Mouse (Mus musculus): Measurements from ENCODE around the gene Ccdc137. TPM values are rescaled to one million over a fixed set of nuclear protein-coding genes. Genes with fewer than 3 reads are reported as not detected.

The Ccdc137 gene
- polyA plus RNA-seq, 1 experiment from 2014 or later: 26.4 TPM

GRCm38 (mm10) chr11:120491317-120492023 is 33.6 kb downstream of the Ccdc137 start, which contains the start of gene Slc25a10:
Gene Slc25a10 (plus strand): TSS chr11:120491840.
- ATAC-seq (ENCODE audit: insufficient read depth, low FRiP score, low TSS enrichment) (peak; percentile 78), DNase-seq (ENCODE audit: low spot score) (peak; percentile 92)
- Histone ChIP-seq H3K4me3 (ENCODE audit: low read depth, low read length) (peak within 1 kb of the TSS; percentile 88), H3K4me2 (ENCODE audit: low read depth) (peak within 1 kb of the TSS; percentile 97), H3K27ac (ENCODE audit: low read depth, low read length) (peak within 1 kb of the TSS; percentile 67), H3K9me3 (ENCODE audit: control insufficient read depth, low read length) (no peaks in the 10 kb centered on the region), H3K36me3 (ENCODE audit: control insufficient read depth, insufficient read depth, low read length) (peaks cover 17% of the 10 kb centered on the region), H3K9ac (ENCODE audit: low read length) (peak within 1 kb of the TSS; percentile 81), H3K27me3 (ENCODE audit: control insufficient read depth, insufficient read depth, low read length) (no peaks in the 10 kb centered on the region), H3K4me1 (ENCODE audit: control insufficient read depth, insufficient read depth, low read length) (peaks cover 15% of the 10 kb centered on the region)
- under 1% methylated on average over 35 of the region's 35 CpGs for WGBS

GRCm38 (mm10) chr11:120492024-120492877 is 34.3 kb downstream of the Ccdc137 start:
- ATAC-seq (ENCODE audit: insufficient read depth, low FRiP score, low TSS enrichment): peak; percentile 45
- peak overlapping the region; percentile 97 for H3K4me2 ChIP-seq (ENCODE audit: low read depth)
- no peaks in the 10 kb centered on the region for H3K9me3 ChIP-seq (ENCODE audit: control insufficient read depth, low read length)
- 0% methylated on average over 43 of the region's 48 CpGs for WGBS
- peak; percentile 49 for DNase-seq (ENCODE audit: low spot score)
- H3K27ac ChIP-seq (ENCODE audit: low read depth, low read length): peak overlapping the region; percentile 67
- peak overlapping the region; percentile 81 for H3K9ac ChIP-seq (ENCODE audit: low read length)
- H3K27me3 ChIP-seq (ENCODE audit: control insufficient read depth, insufficient read depth, low read length): no peaks in the 10 kb centered on the region
- H3K4me3 ChIP-seq (ENCODE audit: low read depth, low read length): peak overlapping the region; percentile 88
- H3K4me1 ChIP-seq (ENCODE audit: control insufficient read depth, insufficient read depth, low read length): peaks cover 15% of the 10 kb centered on the region
- H3K36me3 ChIP-seq (ENCODE audit: control insufficient read depth, insufficient read depth, low read length): peaks cover 15% of the 10 kb centered on the region

GRCm38 (mm10) chr11:120492878-120493203 is 34.9 kb downstream of the Ccdc137 start:
- WGBS: 27% methylated on average over 3 of the region's 3 CpGs
- Histone ChIP-seq H3K36me3 (ENCODE audit: control insufficient read depth, insufficient read depth, low read length) (peaks cover 14% of the 10 kb centered on the region), H3K27me3 (ENCODE audit: control insufficient read depth, insufficient read depth, low read length) (no peaks in the 10 kb centered on the region), H3K4me1 (ENCODE audit: control insufficient read depth, insufficient read depth, low read length) (peaks cover 15% of the 10 kb centered on the region), H3K9me3 (ENCODE audit: control insufficient read depth, low read length) (no peaks in the 10 kb centered on the region), H3K4me2 (ENCODE audit: low read depth) (peak overlapping the region; percentile 97), H3K9ac (ENCODE audit: low read length) (peak overlapping the region; percentile 39; the same call in 1 of the 2 replicates), H3K4me3 (ENCODE audit: low read depth, low read length) (peak overlapping the region; percentile 88), H3K27ac (ENCODE audit: low read depth, low read length) (no peak overlapping the region; the same call in 1 of the 2 replicates)
- DNase-seq (ENCODE audit: low spot score) (no peak), ATAC-seq (ENCODE audit: insufficient read depth, low FRiP score, low TSS enrichment) (no peak)

- H3K4me2 ChIP-seq (ENCODE audit: low read depth): peak overlapping the region; percentile 97
- 62% methylated on average over 3 of the region's 3 CpGs for WGBS
- peak overlapping the region; percentile 39; the same call in 1 of the 2 replicates for H3K9ac ChIP-seq (ENCODE audit: low read length)
- no peak for ATAC-seq (ENCODE audit: insufficient read depth, low FRiP score, low TSS enrichment)
- DNase-seq (ENCODE audit: low spot score): no peak
- 0 out of 2 replicates have a peak overlapping the region, but pooled peaks have one; percentile 88 for H3K4me3 ChIP-seq (ENCODE audit: low read depth, low read length)
- peaks cover 15% of the 10 kb centered on the region for H3K4me1 ChIP-seq (ENCODE audit: control insufficient read depth, insufficient read depth, low read length)
- no peaks in the 10 kb centered on the region for H3K9me3 ChIP-seq (ENCODE audit: control insufficient read depth, low read length)
- H3K36me3 ChIP-seq (ENCODE audit: control insufficient read depth, insufficient read depth, low read length): peaks cover 18% of the 10 kb centered on the region
- no peaks in the 10 kb centered on the region for H3K27me3 ChIP-seq (ENCODE audit: control insufficient read depth, insufficient read depth, low read length)
- H3K27ac ChIP-seq (ENCODE audit: low read depth, low read length): no peak overlapping the region
These were observed 35.4 kb downstream of the Ccdc137 start for GRCm38 (mm10) chr11:120493351-120493750.

- WGBS: 92% methylated on average over 3 of the region's 3 CpGs
- Histone ChIP-seq H3K27ac (ENCODE audit: low read depth, low read length) (no peak overlapping the region), H3K9me3 (ENCODE audit: control insufficient read depth, low read length) (no peaks in the 10 kb centered on the region), H3K36me3 (ENCODE audit: control insufficient read depth, insufficient read depth, low read length) (peaks cover 20% of the 10 kb centered on the region), H3K4me2 (ENCODE audit: low read depth) (no peak overlapping the region), H3K4me3 (ENCODE audit: low read depth, low read length) (no peak overlapping the region), H3K4me1 (ENCODE audit: control insufficient read depth, insufficient read depth, low read length) (peaks cover 15% of the 10 kb centered on the region), H3K9ac (ENCODE audit: low read length) (no peak overlapping the region), H3K27me3 (ENCODE audit: control insufficient read depth, insufficient read depth, low read length) (no peaks in the 10 kb centered on the region)
- DNase-seq (ENCODE audit: low spot score): no peak
- ATAC-seq (ENCODE audit: insufficient read depth, low FRiP score, low TSS enrichment): no peak
These were observed 36.0 kb downstream of the Ccdc137 start for GRCm38 (mm10) chr11:120493911-120494310.

- H3K9me3 ChIP-seq (ENCODE audit: control insufficient read depth, low read length): no peaks in the 10 kb centered on the region
- H3K4me1 ChIP-seq (ENCODE audit: control insufficient read depth, insufficient read depth, low read length): 0 out of 2 replicates have a peak, but pooled peaks cover 3% of the 10 kb centered on the region
- no peak overlapping the region for H3K4me2 ChIP-seq (ENCODE audit: low read depth)
- H3K27me3 ChIP-seq (ENCODE audit: control insufficient read depth, insufficient read depth, low read length): no peaks in the 10 kb centered on the region
- H3K4me3 ChIP-seq (ENCODE audit: low read depth, low read length): no peak overlapping the region
- no peak for DNase-seq (ENCODE audit: low spot score)
- no peak overlapping the region for H3K9ac ChIP-seq (ENCODE audit: low read length)
- WGBS: 94% methylated on average over 3 of the region's 3 CpGs
- no peak overlapping the region for H3K27ac ChIP-seq (ENCODE audit: low read depth, low read length)
- peaks cover 20% of the 10 kb centered on the region for H3K36me3 ChIP-seq (ENCODE audit: control insufficient read depth, insufficient read depth, low read length)
- no peak for ATAC-seq (ENCODE audit: insufficient read depth, low FRiP score, low TSS enrichment)
These were observed 39.5 kb downstream of the Ccdc137 start for GRCm38 (mm10) chr11:120497436-120497835.

GRCm38 (mm10) chr11:120498226-120498625 is 40.3 kb downstream of the Ccdc137 start:
- Histone ChIP-seq H3K27me3 (ENCODE audit: control insufficient read depth, insufficient read depth, low read length) (no peaks in the 10 kb centered on the region), H3K9me3 (ENCODE audit: control insufficient read depth, low read length) (no peaks in the 10 kb centered on the region), H3K27ac (ENCODE audit: low read depth, low read length) (no peak overlapping the region), H3K4me3 (ENCODE audit: low read depth, low read length) (no peak overlapping the region), H3K4me1 (ENCODE audit: control insufficient read depth, insufficient read depth, low read length) (0 out of 2 replicates have a peak, but pooled peaks cover under 1% of the 10 kb centered on the region), H3K4me2 (ENCODE audit: low read depth) (no peak overlapping the region), H3K9ac (ENCODE audit: low read length) (no peak overlapping the region), H3K36me3 (ENCODE audit: control insufficient read depth, insufficient read depth, low read length) (peaks cover 20% of the 10 kb centered on the region)
- 96% methylated on average over 12 of the region's 12 CpGs for WGBS
- DNase-seq (ENCODE audit: low spot score) (no peak), ATAC-seq (ENCODE audit: insufficient read depth, low FRiP score, low TSS enrichment) (no peak)

GRCm38 (mm10) chr11:120498891-120499290 is 41.0 kb downstream of the Ccdc137 start:
- Histone ChIP-seq H3K9me3 (ENCODE audit: control insufficient read depth, low read length) (no peaks in the 10 kb centered on the region), H3K4me2 (ENCODE audit: low read depth) (no peak overlapping the region), H3K4me3 (ENCODE audit: low read depth, low read length) (no peak overlapping the region), H3K9ac (ENCODE audit: low read length) (no peak overlapping the region), H3K27ac (ENCODE audit: low read depth, low read length) (no peak overlapping the region), H3K27me3 (ENCODE audit: control insufficient read depth, insufficient read depth, low read length) (no peaks in the 10 kb centered on the region), H3K4me1 (ENCODE audit: control insufficient read depth, insufficient read depth, low read length) (no peaks in the 10 kb centered on the region), H3K36me3 (ENCODE audit: control insufficient read depth, insufficient read depth, low read length) (peaks cover 20% of the 10 kb centered on the region)
- WGBS: 93% methylated on average over 5 of the region's 5 CpGs
- ATAC-seq (ENCODE audit: insufficient read depth, low FRiP score, low TSS enrichment) (no peak), DNase-seq (ENCODE audit: low spot score) (no peak)
